Mouse (Mus musculus) heart, postnatal 25 days (tissue): ENCODE data around the gene Lce1a2. TPM values are rescaled to one million over a fixed set of nuclear protein-coding genes. Genes with fewer than 3 reads are reported as not detected.
"Not testable (repeated sequence)": the region's sequence is repeated elsewhere in the genome, so short reads cannot be mapped to it uniquely, and the experiment has no call there.

Source experiments
- DNase-seq: peaks from one replicate; pipeline ENCODE4 v3.0.0; 2022; ENCODE audit warnings: low spot score
- intact Hi-C: fragments of 180-260 bp; cut with DNase I; formaldehyde crosslinking; loops from one replicate; pipeline ENCODE4 v1.15.1; 2025
- total RNA-seq, 2 experiments: library from RNA; stranded (reverse); gene quantifications; 2 replicates each; pipeline ENCODE4 v1.2.3; 2021

The Lce1a2 gene
- total RNA-seq: not detected

GRCm38 (mm10) chr3:92670215-92670614 lies at the start of gene Lce1a2:
Gene Lce1a2 (minus strand): TSS chr3:92670315.
- DNase-seq: no peak
- intact Hi-C loops: no loop called here

DNA sequence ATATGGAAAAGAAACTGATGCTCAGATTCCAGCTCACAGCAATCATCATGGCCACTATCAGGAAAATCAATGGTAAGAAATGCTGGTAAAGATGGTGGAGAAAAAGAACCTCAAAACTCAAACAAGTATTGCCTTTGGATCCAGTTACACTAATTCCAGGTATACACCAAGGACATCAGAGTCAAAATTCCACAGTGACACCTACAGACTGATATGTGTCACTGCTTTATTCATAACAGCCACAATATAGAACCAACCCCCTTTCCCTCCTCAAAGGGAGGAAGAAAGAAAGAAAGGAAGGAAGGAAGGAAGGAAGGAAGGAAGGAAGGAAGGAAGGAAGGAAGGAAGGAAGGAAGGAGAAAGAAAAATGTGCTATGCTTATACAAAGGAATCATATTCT lies 45.0 kb upstream of the Lce1a2 start:
- no peak for DNase-seq

DNA sequence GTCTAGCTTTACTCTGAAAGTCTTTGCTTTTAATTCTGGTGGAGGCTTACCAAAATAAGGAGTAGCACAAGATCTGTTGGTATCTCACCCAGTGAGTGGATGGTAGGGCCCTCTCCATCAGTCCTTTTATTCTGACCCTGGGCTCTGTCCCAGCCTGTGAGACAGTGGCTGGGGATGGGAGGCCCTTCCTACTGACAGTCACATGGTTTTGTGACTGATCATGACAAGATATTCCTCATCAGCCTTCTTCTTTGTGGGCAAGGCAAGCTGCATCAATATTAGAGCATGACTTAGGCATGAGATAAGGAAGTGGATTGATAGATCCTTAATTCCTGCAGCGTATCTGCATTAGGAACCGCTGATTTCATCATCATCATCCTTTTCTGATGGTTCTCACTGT lies 38.9 kb upstream of the Lce1a2 start, which contains the start of gene Lce1e:
Gene Lce1e (minus strand): TSS at position 101 of the 400 bp plus-strand sequence.
- intact Hi-C loops: no loop called here
- DNase-seq: no peak

More for the DNA sequence above, 45.0 kb upstream of the Lce1a2 start:
- intact Hi-C loops: no loop called here

DNA sequence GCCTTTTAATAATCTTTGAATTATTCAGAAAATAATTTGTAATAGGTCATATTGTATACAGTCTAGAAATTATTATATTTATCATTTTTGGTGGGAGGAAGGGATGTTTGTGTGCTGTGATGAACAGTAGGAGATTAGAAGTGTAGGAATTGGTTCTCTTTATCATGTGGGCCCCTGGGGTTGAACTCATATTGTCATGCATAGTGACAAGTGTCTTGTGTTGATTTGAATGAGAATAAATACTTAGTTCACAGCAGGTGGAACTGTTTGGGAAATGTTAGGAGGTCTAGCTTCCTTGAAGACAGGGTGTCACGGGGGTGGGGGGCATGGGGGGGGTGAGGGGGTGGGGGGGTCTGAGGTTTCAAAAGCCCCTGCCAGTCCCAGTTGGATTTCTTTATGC lies 24.5 kb upstream of the Lce1a2 start:
- intact Hi-C loops: no loop called here
- no peak for DNase-seq

DNA sequence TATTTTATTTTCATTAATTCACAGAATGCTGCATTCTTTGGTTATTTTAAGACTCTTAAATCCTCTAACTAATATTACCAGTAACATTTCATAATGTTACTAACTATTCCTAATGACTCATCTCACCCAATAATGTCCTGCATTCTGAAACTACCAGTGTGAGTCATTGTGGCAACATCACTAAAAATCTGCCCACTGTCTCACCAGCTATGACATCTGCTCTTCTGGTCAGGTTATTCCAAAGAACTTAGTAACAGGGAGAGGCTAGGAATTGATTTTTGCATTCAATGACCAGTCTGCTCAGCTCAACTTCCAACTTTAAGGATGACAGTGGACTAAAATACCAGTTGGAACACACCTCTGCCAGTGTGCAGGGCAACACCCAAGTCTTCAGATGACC lies 21.6 kb upstream of the Lce1a2 start:
- no peak for DNase-seq
- intact Hi-C loops: no loop called here

- DNase-seq, intact Hi-C loops: not testable (repeated sequence)
These were observed 19.0 kb upstream of the Lce1a2 start for GRCm38 (mm10) chr3:92689154-92689553.

DNA sequence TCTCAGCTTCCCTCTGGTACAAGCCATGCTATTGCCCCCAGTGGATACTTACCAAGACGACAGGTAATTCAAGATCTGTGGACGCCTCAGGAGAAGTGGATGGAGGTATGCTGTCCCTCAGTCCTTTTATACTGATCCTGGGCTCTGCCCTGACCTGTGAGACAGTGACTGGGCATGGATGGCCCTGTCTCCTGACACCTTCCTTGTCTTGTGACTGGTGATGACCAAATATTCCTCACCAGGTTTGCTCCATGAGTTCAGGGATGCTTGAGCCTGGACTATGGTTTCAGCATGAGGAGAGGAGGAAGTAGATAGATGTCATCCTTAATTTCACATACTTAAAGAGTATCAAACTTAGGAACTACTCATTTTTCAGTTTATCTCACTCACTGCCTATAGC lies 17.0 kb upstream of the Lce1a2 start, which contains the start of gene Lce1d:
Gene Lce1d (minus strand): TSS at position 101 of the 400 bp plus-strand sequence.
- DNase-seq: no peak
- intact Hi-C loops: no loop called here

- intact Hi-C loops: no loop called here
- no peak for DNase-seq
These were observed 8.8 kb upstream of the Lce1a2 start, which contains the start of gene Lce1c for GRCm38 (mm10) chr3:92678947-92679346. Gene Lce1c (plus strand): TSS chr3:92679247.

- intact Hi-C loops: no loop called here
- DNase-seq: no peak
These were observed 13.3 kb downstream of the Lce1a2 start, which contains the start of gene Lce1b for GRCm38 (mm10) chr3:92656826-92657225. Gene Lce1b (minus strand): TSS chr3:92656926.

DNA sequence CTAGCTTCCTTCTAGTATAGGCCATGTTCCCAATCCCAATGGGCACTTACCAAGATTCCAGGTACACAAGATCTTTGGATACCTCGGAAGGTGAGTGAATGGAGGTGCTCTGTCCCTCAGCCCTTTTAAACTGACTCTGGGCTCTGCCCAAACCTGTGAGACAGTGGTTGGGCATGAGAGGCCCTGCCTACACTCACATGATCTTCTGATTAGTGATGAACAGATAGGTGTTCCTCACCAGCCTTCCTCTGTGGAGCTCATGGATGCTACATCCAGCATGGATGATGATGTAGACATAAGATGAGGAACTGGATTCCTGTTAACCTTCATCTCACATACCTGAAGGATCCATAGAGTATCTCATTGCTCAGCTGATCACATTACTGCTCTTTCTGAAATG lies 21.9 kb downstream of the Lce1a2 start, which contains the start of gene Lce1a1:
Gene Lce1a1 (minus strand): TSS at position 101 of the 400 bp plus-strand sequence.
- intact Hi-C loops: no loop called here

DNA sequence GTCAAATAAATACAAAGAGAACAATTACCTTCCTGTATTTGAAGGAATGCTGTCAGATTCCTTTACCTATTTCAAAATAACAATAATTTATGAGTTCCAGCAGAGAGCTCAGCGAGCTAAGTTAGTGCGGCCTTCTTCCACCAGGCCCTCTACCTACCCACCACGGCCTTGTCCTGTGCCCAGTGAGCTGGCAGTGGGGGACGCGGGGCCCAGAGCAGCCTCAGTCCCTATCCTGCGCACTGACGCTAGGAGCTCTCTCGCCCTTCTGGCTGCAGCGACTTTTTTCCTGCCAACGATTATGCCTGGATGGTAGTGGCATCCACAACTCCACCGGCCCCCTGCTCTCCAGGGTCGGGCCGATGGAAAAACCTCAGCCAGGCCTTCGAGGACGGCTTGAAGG lies 30.3 kb downstream of the Lce1a2 start:
- intact Hi-C loops: no loop called here
- DNase-seq: no peak

More for the DNA sequence above, 21.9 kb downstream of the Lce1a2 start, which contains the start of gene Lce1a1:
- no peak for DNase-seq

- intact Hi-C loops: no loop called here
- DNase-seq: no peak
These were observed 31.5 kb downstream of the Lce1a2 start for GRCm38 (mm10) chr3:92638653-92638991.

DNA sequence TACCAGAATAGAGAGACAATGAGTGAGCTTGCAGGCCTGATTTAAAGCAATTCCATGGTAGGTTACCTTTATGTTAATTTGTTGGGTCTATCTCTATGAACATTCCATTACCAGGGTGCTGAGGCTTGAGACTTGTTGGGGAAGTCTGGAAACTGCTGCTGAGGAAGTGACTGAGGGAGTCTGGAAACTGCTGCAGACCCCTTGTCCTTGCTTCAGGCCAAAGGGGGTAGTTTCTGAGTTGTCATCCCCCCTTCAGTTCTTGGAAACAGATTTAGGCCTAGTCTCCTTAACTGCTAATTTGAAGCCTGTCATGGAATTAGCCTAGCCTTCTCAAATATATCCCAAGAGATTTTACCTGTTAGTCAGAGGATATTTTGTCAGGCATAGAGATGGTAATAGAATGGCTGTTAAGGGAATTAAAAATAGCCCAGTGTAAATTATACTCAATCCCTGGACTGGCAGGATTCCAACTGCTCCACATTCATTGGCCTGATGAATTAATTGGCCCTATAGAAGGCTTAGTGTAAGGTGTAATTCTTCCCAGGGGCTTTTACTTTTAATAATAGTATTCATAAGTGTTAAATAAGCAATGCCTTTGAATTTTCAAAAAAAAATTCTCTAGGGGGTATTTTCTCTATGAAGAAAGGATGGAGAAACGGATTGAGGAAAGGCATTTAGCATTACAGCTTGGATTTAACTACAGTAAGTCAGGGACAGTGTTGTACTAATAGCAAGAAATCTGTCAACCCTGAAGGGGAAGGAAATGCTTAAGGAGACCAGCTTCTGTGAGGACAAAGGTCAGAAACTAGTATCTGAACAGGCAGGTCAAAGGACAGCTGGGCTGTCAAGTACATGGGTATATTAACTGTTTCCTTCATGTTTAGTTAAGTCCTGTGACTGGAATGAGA lies 32.1 kb downstream of the Lce1a2 start:
- intact Hi-C loops: no loop called here
- DNase-seq: no peak

DNA sequence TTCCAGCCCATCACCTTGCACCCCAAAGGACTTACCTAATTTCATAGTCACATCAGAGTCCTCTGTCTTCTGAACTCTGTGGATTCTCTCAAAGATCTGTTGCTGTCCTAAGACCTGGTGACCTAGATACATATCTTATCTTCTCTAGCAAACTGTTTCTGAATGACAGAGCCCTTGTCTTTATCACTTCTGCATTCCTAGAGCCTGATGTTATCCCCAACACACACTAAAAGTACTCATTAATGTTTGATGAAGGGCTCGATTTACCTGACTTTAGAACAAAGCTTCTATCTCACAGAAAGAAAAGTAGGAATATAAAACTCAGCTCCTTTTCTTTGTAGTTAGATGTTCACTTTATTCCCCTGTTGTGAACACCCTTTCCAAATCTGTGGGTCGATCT lies 48.6 kb downstream of the Lce1a2 start, which contains the start of gene Lce6a:
Gene Lce6a (minus strand): TSS at position 101 of the 400 bp plus-strand sequence.
- DNase-seq: no peak
- intact Hi-C loops: no loop called here

Other genes starting within 250 kb of the Lce1a2 start
- gene Gm9774, start 240.9 kb downstream of the Lce1a2 start, total RNA-seq: 1 to 10 TPM; 2.8 to 4.8 TPM
- not detected for gene Sprr2k, start 237.7 kb downstream of the Lce1a2 start, total RNA-seq
- not detected for gene Sprr1b, start 231.5 kb downstream of the Lce1a2 start, total RNA-seq
- not detected for gene Sprr3, start 211.6 kb downstream of the Lce1a2 start, total RNA-seq
- gene Sprr1a, start 184.4 kb downstream of the Lce1a2 start, total RNA-seq: not detected
- not detected for gene Sprr4, start 169.8 kb downstream of the Lce1a2 start, total RNA-seq
- gene 2310046K23Rik, start 135.8 kb downstream of the Lce1a2 start, total RNA-seq: not detected
- not detected for gene Ivl, start 96.6 kb downstream of the Lce1a2 start, total RNA-seq
- not detected for gene Smcp, start 81.3 kb downstream of the Lce1a2 start, total RNA-seq
- not detected for gene 2210017I01Rik, start 62.8 kb downstream of the Lce1a2 start, total RNA-seq
- gene Lce6a, start 48.7 kb downstream of the Lce1a2 start, total RNA-seq: not detected
- gene Lce1a1, start 22.0 kb downstream of the Lce1a2 start, total RNA-seq: not detected
- not detected for gene Lce1b, start 13.4 kb downstream of the Lce1a2 start, total RNA-seq
- not detected for gene Lce1c, start 8.9 kb upstream of the Lce1a2 start, total RNA-seq
- not detected for gene Lce1d, start 16.9 kb upstream of the Lce1a2 start, total RNA-seq
- not detected for gene Lce1e, start 38.8 kb upstream of the Lce1a2 start, total RNA-seq
- gene Lce1f, start 50.0 kb upstream of the Lce1a2 start, total RNA-seq: not detected
- gene Gm38119, start 68.8 kb upstream of the Lce1a2 start, total RNA-seq: not detected
- gene Lce1g, start 82.0 kb upstream of the Lce1a2 start, total RNA-seq: not detected
- gene Lce1h, start 94.8 kb upstream of the Lce1a2 start, total RNA-seq: not detected
- gene Lce1i, start 108.6 kb upstream of the Lce1a2 start, total RNA-seq: not detected
- gene Lce1j, start 120.2 kb upstream of the Lce1a2 start, total RNA-seq: not detected
- gene Lce1k, start 137.6 kb upstream of the Lce1a2 start, total RNA-seq: not detected
- not detected for gene Kprp, start 156.9 kb upstream of the Lce1a2 start, total RNA-seq
- gene Lce1l, start 181.0 kb upstream of the Lce1a2 start, total RNA-seq: not detected
- not detected for gene 2310050C09Rik, start 199.9 kb upstream of the Lce1a2 start, total RNA-seq